ENCODE assay signal across 9 mouse cellular contexts in the genomic region with DNA sequence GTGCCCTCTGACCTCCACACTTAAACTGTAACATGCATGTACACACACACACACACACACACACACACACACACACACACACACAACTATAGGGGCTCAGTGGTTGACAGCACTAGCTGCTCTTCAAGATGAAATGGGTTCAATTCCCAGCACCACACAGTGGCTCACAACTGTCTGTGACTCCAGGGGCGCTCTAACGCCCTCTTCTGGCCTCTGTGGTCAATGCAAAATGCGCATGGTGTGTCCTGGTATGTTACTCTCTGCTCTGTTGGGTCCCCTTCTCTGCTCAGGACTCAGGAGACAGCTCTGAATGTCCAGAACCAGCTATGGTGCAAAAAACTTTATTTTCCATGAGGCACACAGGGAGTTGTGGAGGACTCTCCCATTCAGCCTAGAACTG. TPM values are rescaled to one million over a fixed set of nuclear protein-coding genes. Genes with fewer than 3 reads are reported as not detected.
DNase-seq lines count a peak whose midpoint lies in the region; ATAC-seq and TF ChIP-seq lines count a peak whose summit lies in the region.
"Had no signal": no experiment of that assay in that cellular context is flagged by ENCODE, and none has a peak within 500 bp of the region (broad histone marks: within the 10 kb centered on the region; RNA-seq: fewer than 3 reads in every experiment).

No protein-coding gene starts in this region.

- H3K4me3 ChIP-seq in hindbrain, postnatal 0 days (ENCODE audit: low read length) = no peak overlapping the region
- no peak overlapping the region for H3K4me3 ChIP-seq in hindbrain, embryonic 12.5 days
- no peak overlapping the region for H3K4me3 ChIP-seq in ES-Bruce4 (ENCODE audit: low read depth, low read length)
- H3K4me3 ChIP-seq in embryonic facial prominence, embryonic 12.5 days = no peak overlapping the region
- H3K4me3 ChIP-seq in liver, postnatal 0 days (ENCODE audit: low read depth, low read length) = no peak overlapping the region
- H3K4me3 ChIP-seq: lung, embryonic 15.5 days had no signal

- H3K9ac ChIP-seq in hindbrain, postnatal 0 days (replicated peaks; ENCODE audit: low read length) = no peak overlapping the region
- no peak overlapping the region for H3K9ac ChIP-seq in hindbrain, embryonic 12.5 days
- H3K9ac ChIP-seq in ES-Bruce4 (ENCODE audit: low read depth, poor library complexity, severe bottlenecking) = no peak overlapping the region
- no peak overlapping the region for H3K9ac ChIP-seq in embryonic facial prominence, embryonic 12.5 days
- H3K9ac ChIP-seq in liver, postnatal 0 days (replicated peaks) = no peak overlapping the region
- H3K9ac ChIP-seq: lung, embryonic 15.5 days had no signal

- no peak for TF ChIP-seq POLR2A in ES-Bruce4 (IDR thresholded peaks at IDR 0.05; ENCODE audit: insufficient read depth, low read length)

- no peaks in the 10 kb centered on the region for H3K27me3 ChIP-seq in hindbrain, postnatal 0 days (ENCODE audit: insufficient read depth, low read length)
- H3K27me3 ChIP-seq in hindbrain, embryonic 12.5 days = no peaks in the 10 kb centered on the region
- H3K27me3 ChIP-seq in ES-Bruce4 (ENCODE audit: control insufficient read depth, insufficient read depth, low read length, poor library complexity, severe bottlenecking) = no peaks in the 10 kb centered on the region
- no peaks in the 10 kb centered on the region for H3K27me3 ChIP-seq in embryonic facial prominence, embryonic 12.5 days
- no peaks in the 10 kb centered on the region for H3K27me3 ChIP-seq in liver, postnatal 0 days (ENCODE audit: insufficient read depth, low read length)
- H3K27me3 ChIP-seq: lung, embryonic 15.5 days had no signal

- no peak for DNase-seq in hindbrain, postnatal 0 days (ENCODE audit: low spot score)
- no peak for DNase-seq in liver, postnatal 0 days
- DNase-seq in Muller cell, postnatal 12 days (ENCODE audit: inconsistent ontology term) = no peak
- no peak for DNase-seq in layer of hippocampus, postnatal 25 days (ENCODE audit: extremely low spot score in 1 of 2, low spot score in 1 of 2)

- no peak; the same call in 1 of the 2 replicates for ATAC-seq in hindbrain, postnatal 0 days
- ATAC-seq in hindbrain, embryonic 12.5 days (ENCODE audit: low FRiP score) = no peak
- 0 out of 2 replicates have a peak, but pooled peaks have one; percentile 1 for ATAC-seq in embryonic facial prominence, embryonic 12.5 days (ENCODE audit: insufficient number of reproducible peaks, insufficient read depth, low FRiP score, low TSS enrichment)
- ATAC-seq in liver, postnatal 0 days = 0 out of 2 replicates have a peak, but pooled peaks have one; percentile 2

- peak; percentile 22; the same call in 1 of the 2 replicates for TF ChIP-seq CTCF in hindbrain, postnatal 0 days (IDR thresholded peaks at IDR 0.05; ENCODE audit: low read depth)
- TF ChIP-seq CTCF in ES-Bruce4 (IDR thresholded peaks at IDR 0.05; ENCODE audit: low read depth, low read length) = peak; percentile 70
- TF ChIP-seq CTCF in liver, postnatal 0 days (IDR thresholded peaks at IDR 0.05; ENCODE audit: low read depth) = peak; percentile 40

- H3K9me3 ChIP-seq in hindbrain, postnatal 0 days (ENCODE audit: low read length) = no peaks in the 10 kb centered on the region
- H3K9me3 ChIP-seq in hindbrain, embryonic 12.5 days (replicated peaks) = no peaks in the 10 kb centered on the region
- H3K9me3 ChIP-seq in ES-Bruce4 (replicated peaks; ENCODE audit: control insufficient read depth, insufficient read depth, low read length, poor library complexity, severe bottlenecking) = no peaks in the 10 kb centered on the region
- no peaks in the 10 kb centered on the region for H3K9me3 ChIP-seq in embryonic facial prominence, embryonic 12.5 days
- no peaks in the 10 kb centered on the region for H3K9me3 ChIP-seq in liver, postnatal 0 days (ENCODE audit: low read length)
- H3K9me3 ChIP-seq: lung, embryonic 15.5 days had no signal

- H3K36me3 ChIP-seq in hindbrain, postnatal 0 days (ENCODE audit: insufficient read depth, low read length) = no peaks in the 10 kb centered on the region
- H3K36me3 ChIP-seq in hindbrain, embryonic 12.5 days = no peaks in the 10 kb centered on the region
- H3K36me3 ChIP-seq in ES-Bruce4 (ENCODE audit: control insufficient read depth, insufficient read depth, low read length, poor library complexity, severe bottlenecking) = no peaks in the 10 kb centered on the region
- H3K36me3 ChIP-seq in embryonic facial prominence, embryonic 12.5 days = no peaks in the 10 kb centered on the region
- H3K36me3 ChIP-seq in liver, postnatal 0 days (replicated peaks; ENCODE audit: insufficient read depth, low read length) = no peaks in the 10 kb centered on the region
- H3K36me3 ChIP-seq: lung, embryonic 15.5 days had no signal

- TF ChIP-seq EP300 in ES-Bruce4 (IDR thresholded peaks at IDR 0.05; ENCODE audit: insufficient read depth, low read depth, low read length) = no peak
- TF ChIP-seq EP300 in liver, postnatal 0 days (IDR thresholded peaks at IDR 0.05; ENCODE audit: low read depth) = no peak

- H3K27ac ChIP-seq in hindbrain, postnatal 0 days = no peak overlapping the region
- H3K27ac ChIP-seq in hindbrain, embryonic 12.5 days = no peak overlapping the region
- H3K27ac ChIP-seq in ES-Bruce4 (ENCODE audit: insufficient read depth, low read length) = no peak overlapping the region
- peak overlapping the region; percentile 38; the same call in 1 of the 2 replicates for H3K27ac ChIP-seq in embryonic facial prominence, embryonic 12.5 days
- H3K27ac ChIP-seq in liver, postnatal 0 days (ENCODE audit: low read depth) = peak overlapping the region; percentile 44; the same call in 1 of the 2 replicates
- H3K27ac ChIP-seq: lung, embryonic 15.5 days had no signal

- no peak overlapping the region for H3K4me2 ChIP-seq in hindbrain, postnatal 0 days (ENCODE audit: low read depth, low read length)
- no peak overlapping the region for H3K4me2 ChIP-seq in hindbrain, embryonic 12.5 days (replicated peaks)
- no peak overlapping the region for H3K4me2 ChIP-seq in embryonic facial prominence, embryonic 12.5 days (replicated peaks)
- no peak overlapping the region for H3K4me2 ChIP-seq in liver, postnatal 0 days (ENCODE audit: low read depth, low read length)
- H3K4me2 ChIP-seq: lung, embryonic 15.5 days had no signal

- no peaks in the 10 kb centered on the region for H3K4me1 ChIP-seq in hindbrain, postnatal 0 days (ENCODE audit: insufficient read depth, low read length)
- H3K4me1 ChIP-seq in hindbrain, embryonic 12.5 days = peaks cover 14% of the 10 kb centered on the region
- peaks cover 5% of the 10 kb centered on the region for H3K4me1 ChIP-seq in ES-Bruce4 (ENCODE audit: control insufficient read depth, insufficient read depth, low read length)
- peaks cover 32% of the 10 kb centered on the region for H3K4me1 ChIP-seq in embryonic facial prominence, embryonic 12.5 days
- H3K4me1 ChIP-seq in liver, postnatal 0 days (ENCODE audit: insufficient read depth) = peaks cover 11% of the 10 kb centered on the region

- 79% methylated on average over 3 of the region's 3 CpGs for whole genome bisulfite sequencing in hindbrain, postnatal 0 days
- 73% methylated on average over 3 of the region's 3 CpGs for WGBS in hindbrain, embryonic 12.5 days
- 72% methylated on average over 3 of the region's 3 CpGs for WGBS in embryonic facial prominence, embryonic 12.5 days
- WGBS in liver, postnatal 0 days (ENCODE audit: insufficient replicate concordance) = 72% methylated on average over 3 of the region's 3 CpGs

RNA-seq across cellular contexts. Expression of a gene that starts 23.8 kb away (rescaled TPM):
- total RNA-seq in hindbrain, postnatal 0 days (2014; rRNA removed) = 1.3 TPM in 1 of 2 replicates, not detected in the other
- 0.08 TPM in 1 of 2 replicates, not detected in the other for polyA plus RNA-seq in hindbrain, postnatal 0 days (2015; fragmentation: Nextera tagmentation; extraction: Ambion mirVana)
- 0.32 and 0.36 TPM in 2 replicates for polyA plus RNA-seq in hindbrain, embryonic 12.5 days (2016; fragmentation: Nextera tagmentation; extraction: Ambion mirVana)
- 12.8 and 13.9 TPM in 2 replicates for polyA plus RNA-seq in ES-Bruce4 (2011; ENCODE audit: insufficient read depth, insufficient read length, low read depth, missing spikeins)
- polyA plus RNA-seq in embryonic facial prominence, embryonic 12.5 days (2016; fragmentation: Nextera tagmentation; extraction: Ambion mirVana) = 0.24 and 0.28 TPM in 2 replicates
- 0.25 and 0.31 TPM in 2 replicates for polyA plus RNA-seq in liver, postnatal 0 days (2015; fragmentation: Nextera tagmentation; extraction: Ambion mirVana)
- total RNA-seq in layer of hippocampus, postnatal 25 days (2021) = not detected
- total RNA-seq: gastrocnemius, postnatal 36 days had no signal

RNA-seq across cellular contexts. Expression of a gene that starts 24.3 kb away (rescaled TPM):
- total RNA-seq in hindbrain, postnatal 0 days (2014; rRNA removed) = 81.3 and 82.2 TPM in 2 replicates
- 96.3 and 103 TPM in 2 replicates for polyA plus RNA-seq in hindbrain, postnatal 0 days (2015; fragmentation: Nextera tagmentation; extraction: Ambion mirVana)
- 428 and 445 TPM in 2 replicates for polyA plus RNA-seq in hindbrain, embryonic 12.5 days (2016; fragmentation: Nextera tagmentation; extraction: Ambion mirVana)
- 47.6 and 51.4 TPM in 2 replicates for polyA plus RNA-seq in ES-Bruce4 (2011; ENCODE audit: insufficient read depth, insufficient read length, low read depth, missing spikeins)
- polyA plus RNA-seq in embryonic facial prominence, embryonic 12.5 days (2016; fragmentation: Nextera tagmentation; extraction: Ambion mirVana) = 942 and 961 TPM in 2 replicates
- 665 and 672 TPM in 2 replicates for polyA plus RNA-seq in liver, postnatal 0 days (2015; fragmentation: Nextera tagmentation; extraction: Ambion mirVana)
- 10 to 100 TPM; 86.1 to 94.9 TPM for total RNA-seq in layer of hippocampus, postnatal 25 days (2021)

RNA-seq across cellular contexts. Expression of a gene that starts 41.4 kb away (rescaled TPM):
- 43.8 and 44.4 TPM in 2 replicates for total RNA-seq in hindbrain, postnatal 0 days (2014; rRNA removed)
- 34.2 and 39.1 TPM in 2 replicates for polyA plus RNA-seq in hindbrain, postnatal 0 days (2015; fragmentation: Nextera tagmentation; extraction: Ambion mirVana)
- polyA plus RNA-seq in hindbrain, embryonic 12.5 days (2016; fragmentation: Nextera tagmentation; extraction: Ambion mirVana) = 195 and 199 TPM in 2 replicates
- 631 and 674 TPM in 2 replicates for polyA plus RNA-seq in ES-Bruce4 (2011; ENCODE audit: insufficient read depth, insufficient read length, low read depth, missing spikeins)
- polyA plus RNA-seq in embryonic facial prominence, embryonic 12.5 days (2016; fragmentation: Nextera tagmentation; extraction: Ambion mirVana) = 288 and 289 TPM in 2 replicates
- 74.3 and 90.2 TPM in 2 replicates for polyA plus RNA-seq in liver, postnatal 0 days (2015; fragmentation: Nextera tagmentation; extraction: Ambion mirVana)
- total RNA-seq in layer of hippocampus, postnatal 25 days (2021) = 1 to 10 TPM; 2.5 to 4.5 TPM

Comparison
In these comparisons a context has a peak if more than half of its experiments do, and no peak if none do; other contexts are left out.
1. ATAC-seq: peak in embryonic facial prominence, embryonic 12.5 days (single experiment) and liver, postnatal 0 days (single experiment); none in hindbrain, postnatal 0 days (single experiment) and hindbrain, embryonic 12.5 days (single experiment).
2. H3K27ac ChIP-seq: peak in embryonic facial prominence, embryonic 12.5 days (single experiment) and liver, postnatal 0 days (single experiment); none in hindbrain, postnatal 0 days (single experiment), hindbrain, embryonic 12.5 days (single experiment) and ES-Bruce4 (single experiment).
3. RNA of a gene that starts 23.8 kb away (polyA plus RNA-seq): 12.8 to 13.9 TPM in ES-Bruce4; 0.32 to 0.36 TPM in hindbrain, embryonic 12.5 days, 0.25 to 0.31 TPM in liver, postnatal 0 days, 0.24 to 0.28 TPM in embryonic facial prominence, embryonic 12.5 days and 0.08 TPM in hindbrain, postnatal 0 days; every median in the first group is over 10 times any median in the second.
4. Peak in every context shown above with its lines, with median percentiles within 50 percentile points of each other: CTCF ChIP-seq.